Mouse (Mus musculus) forebrain, postnatal 0 days (tissue): ENCODE data around the gene Mdm2. TPM values are rescaled to one million over a fixed set of nuclear protein-coding genes. Genes with fewer than 3 reads are reported as not detected.

Source experiments
- ATAC-seq: fragments of 200-750 bp; cut with Nextera tagmentation; 2 replicates; pipeline ENCODE4 v1.8.0; 2017; ENCODE audit warnings: mild to moderate bottlenecking, moderate library complexity
- DNase-seq: peaks from one replicate; pipeline ENCODE4 v3.0.0-alpha.2; 2015
- H3K27ac ChIP-seq: fragments of 300-500 bp; sonication (generic); 2 replicates; pipeline ENCODE4 v1.5.1; 2014; ENCODE audit warnings: low read depth, mild to moderate bottlenecking, antibody characterized with exemption, low read length, moderate library complexity, mixed read lengths
- H3K27me3 ChIP-seq: fragments of 300-500 bp; sonication (generic); 2 replicates; pipeline ENCODE4 v1.6.1; 2014; ENCODE audit warnings: mild to moderate bottlenecking, low read length, mixed read lengths; ENCODE audit not compliant: insufficient read depth
- H3K36me3 ChIP-seq: fragments of 300-500 bp; sonication (generic); 2 replicates; pipeline ENCODE4 v1.6.1; 2014; ENCODE audit warnings: mild to moderate bottlenecking, moderate library complexity; ENCODE audit not compliant: insufficient read depth
- H3K4me1 ChIP-seq: fragments of 300-500 bp; sonication (generic); 2 replicates; pipeline ENCODE4 v1.6.1; 2014; ENCODE audit warnings: antibody characterized with exemption; ENCODE audit not compliant: insufficient read depth
- H3K4me2 ChIP-seq: fragments of 300-500 bp; sonication (generic); 2 replicates; pipeline ENCODE4 v1.6.1; 2014; ENCODE audit warnings: low read depth, mild to moderate bottlenecking, moderate library complexity
- H3K4me3 ChIP-seq: fragments of 300-500 bp; sonication (generic); 2 replicates; pipeline ENCODE4 v1.5.1; 2014; ENCODE audit warnings: low read depth, low read length, mixed read lengths
- H3K9ac ChIP-seq: fragments of 300-500 bp; sonication (generic); 2 replicates; pipeline ENCODE4 v1.6.1; 2014; ENCODE audit warnings: mild to moderate bottlenecking
- H3K9me3 ChIP-seq: fragments of 300-500 bp; sonication (generic); 2 replicates; pipeline ENCODE4 v1.6.1; 2016; ENCODE audit warnings: low read length
- CTCF ChIP-seq: sonication (generic); IDR thresholded peaks from 2 replicates; pipeline ENCODE4 v1.5.1; 2016; ENCODE audit warnings: antibody characterized with exemption, control low read depth, low read depth
- WGBS: fragments of 180-500 bp; shearing (Covaris S2); extraction: QIAGEN DNeasy Blood & Tissue Kit; methylation state at CpG from one replicate; pipeline ENCODE4 v1.1.7; 2014; 5-methylcytosine and 5-hydroxymethylcytosine counted together
- polyA plus RNA-seq: library from polyadenylated mRNA; unstranded; fragments of >200 nt; fragmentation: Nextera tagmentation; extraction: Ambion mirVana; gene quantifications from 2 replicates; pipeline ENCODE4 v1.2.1, GENCODE M21; 2015
- total RNA-seq: library from RNA; depleted of rRNA; stranded (reverse); fragments of >200 nt; gene quantifications from 2 replicates; pipeline ENCODE4 v1.2.3, GENCODE M21; 2014

Gene Mdm2
- total and polyA plus RNA-seq, 2 experiments from 2014 or later, result 30.2 to 77.3 TPM

- ATAC-seq (no peak), DNase-seq (no peak)
- H3K4me3 ChIP-seq, result no peak overlapping the region
- peaks cover 70% of the 10 kb centered on the region for H3K36me3 ChIP-seq
- H3K27me3 ChIP-seq, result no peaks in the 10 kb centered on the region
- H3K4me1 ChIP-seq, result no peaks in the 10 kb centered on the region
- H3K9ac ChIP-seq, result no peak overlapping the region
- no peaks in the 10 kb centered on the region for H3K9me3 ChIP-seq
- no peak overlapping the region for H3K4me2 ChIP-seq
- WGBS, result 95% methylated on average over 5 of the region's 5 CpGs
- TF ChIP-seq CTCF, result no peak
- no peak overlapping the region for H3K27ac ChIP-seq
Observed at GRCm38 (mm10) chr10:117692953-117693352, 17.6 kb downstream of the Mdm2 start.

- Histone ChIP-seq H3K27me3 (no peaks in the 10 kb centered on the region), H3K27ac (no peak overlapping the region), H3K9me3 (no peaks in the 10 kb centered on the region), H3K4me3 (no peak overlapping the region), H3K4me2 (no peak overlapping the region), H3K9ac (no peak overlapping the region), H3K4me1 (no peaks in the 10 kb centered on the region), H3K36me3 (peaks cover 66% of the 10 kb centered on the region)
- ATAC-seq (no peak), DNase-seq (no peak)
- TF ChIP-seq CTCF, result peak; percentile 36; the same call in 1 of the 2 replicates
Observed at GRCm38 (mm10) chr10:117692173-117692572, 18.4 kb downstream of the Mdm2 start.

- Histone ChIP-seq H3K4me1 (no peaks in the 10 kb centered on the region), H3K36me3 (peaks cover 59% of the 10 kb centered on the region), H3K9ac (no peak overlapping the region), H3K4me3 (no peak overlapping the region), H3K4me2 (no peak overlapping the region), H3K27me3 (no peaks in the 10 kb centered on the region), H3K27ac (no peak overlapping the region), H3K9me3 (no peaks in the 10 kb centered on the region)
- WGBS, result 96% methylated on average over 10 of the region's 10 CpGs
- TF ChIP-seq CTCF, result no peak
- ATAC-seq, result no peak
- DNase-seq, result no peak
Observed at GRCm38 (mm10) chr10:117691389-117691968, 19.1 kb downstream of the Mdm2 start.

- no peak for TF ChIP-seq CTCF
- Histone ChIP-seq H3K9me3 (no peaks in the 10 kb centered on the region), H3K27me3 (no peaks in the 10 kb centered on the region), H3K4me1 (no peaks in the 10 kb centered on the region), H3K4me3 (no peak overlapping the region), H3K4me2 (no peak overlapping the region), H3K27ac (no peak overlapping the region), H3K36me3 (peaks cover 54% of the 10 kb centered on the region), H3K9ac (no peak overlapping the region)
- no peak for DNase-seq
- ATAC-seq, result no peak
- 95% methylated on average over 3 of the region's 3 CpGs for WGBS
Observed at GRCm38 (mm10) chr10:117690770-117691296, 19.7 kb downstream of the Mdm2 start.

GRCm38 (mm10) chr10:117690101-117690352 is 20.5 kb downstream of the Mdm2 start:
- 87% methylated on average over 2 of the region's 2 CpGs for WGBS

GRCm38 (mm10) chr10:117689297-117690100 is 21.1 kb downstream of the Mdm2 start:
- DNase-seq, result no peak

More at GRCm38 (mm10) chr10:117690101-117690352, 20.5 kb downstream of the Mdm2 start:
- H3K9me3 ChIP-seq, result no peaks in the 10 kb centered on the region
- H3K4me3 ChIP-seq, result no peak overlapping the region
- no peaks in the 10 kb centered on the region for H3K4me1 ChIP-seq
- TF ChIP-seq CTCF, result no peak
- no peaks in the 10 kb centered on the region for H3K27me3 ChIP-seq
- ATAC-seq, result no peak
- no peak for DNase-seq
- H3K27ac ChIP-seq, result no peak overlapping the region
- H3K4me2 ChIP-seq, result no peak overlapping the region
- H3K36me3 ChIP-seq, result peaks cover 46% of the 10 kb centered on the region
- H3K9ac ChIP-seq, result no peak overlapping the region

More at GRCm38 (mm10) chr10:117689297-117690100, 21.1 kb downstream of the Mdm2 start:
- Histone ChIP-seq H3K4me3 (no peak overlapping the region), H3K36me3 (peaks cover 41% of the 10 kb centered on the region), H3K4me1 (no peaks in the 10 kb centered on the region), H3K9me3 (no peaks in the 10 kb centered on the region), H3K9ac (no peak overlapping the region), H3K4me2 (no peak overlapping the region), H3K27me3 (no peaks in the 10 kb centered on the region), H3K27ac (no peak overlapping the region)
- no peak for ATAC-seq
- TF ChIP-seq CTCF, result no peak
- WGBS, result 96% methylated on average over 11 of the region's 11 CpGs
